Mouse (Mus musculus) retina, adult 2 months (tissue): ENCODE measurements around the gene Slc2a12.

ENCODE experiments used
- DNase-seq: peaks from one replicate; pipeline ENCODE4 v3.0.0-alpha.2; 2012; ENCODE audit warnings: low read depth, low spot score

Gene Slc2a12

GRCm38 (mm10) chr10:22644853-22645491 lies at the start of gene Slc2a12:
Gene Slc2a12, plus strand, starts transcription at chr10:22645011.
- DNase-seq: no peak

GRCm38 (mm10) chr10:22598908-22599480 lies 45.8 kb upstream of the Slc2a12 start:
- DNase-seq: no peak

- no peak for DNase-seq
Observed at GRCm38 (mm10) chr10:22601046-22601445, 43.8 kb upstream of the Slc2a12 start.

- DNase-seq: no peak
Observed at GRCm38 (mm10) chr10:22604801-22605200, 40.0 kb upstream of the Slc2a12 start.

- no peak for DNase-seq
Observed at GRCm38 (mm10) chr10:22608273-22608672, 36.5 kb upstream of the Slc2a12 start.

GRCm38 (mm10) chr10:22608799-22609357 lies 35.9 kb upstream of the Slc2a12 start:
- no peak for DNase-seq

- DNase-seq: no peak
Observed at GRCm38 (mm10) chr10:22613301-22613700, 31.5 kb upstream of the Slc2a12 start.

- DNase-seq: no peak
Observed at GRCm38 (mm10) chr10:22614554-22614953, 30.3 kb upstream of the Slc2a12 start.

- no peak for DNase-seq
Observed at GRCm38 (mm10) chr10:22615309-22615708, 29.5 kb upstream of the Slc2a12 start.

GRCm38 (mm10) chr10:22618842-22619241 lies 26.0 kb upstream of the Slc2a12 start:
- no peak for DNase-seq

- DNase-seq: no peak
Observed at GRCm38 (mm10) chr10:22628832-22629231, 16.0 kb upstream of the Slc2a12 start.

- DNase-seq: no peak
Observed at GRCm38 (mm10) chr10:22631103-22631502, 13.7 kb upstream of the Slc2a12 start.

- no peak for DNase-seq
Observed at GRCm38 (mm10) chr10:22631528-22631927, 13.3 kb upstream of the Slc2a12 start.

GRCm38 (mm10) chr10:22631956-22632355 lies 12.9 kb upstream of the Slc2a12 start:
- DNase-seq: no peak

- DNase-seq: no peak
Observed at GRCm38 (mm10) chr10:22633406-22634306, 11.2 kb upstream of the Slc2a12 start.

- no peak for DNase-seq
Observed at GRCm38 (mm10) chr10:22637241-22637640, 7.6 kb upstream of the Slc2a12 start.

GRCm38 (mm10) chr10:22644171-22644570 lies 640 bp upstream of the Slc2a12 start:
- no peak for DNase-seq

- no peak for DNase-seq
Observed at GRCm38 (mm10) chr10:22648702-22649101, 3.9 kb downstream of the Slc2a12 start.

- DNase-seq: no peak
Observed at GRCm38 (mm10) chr10:22653820-22654219, 9.0 kb downstream of the Slc2a12 start.

- no peak for DNase-seq
Observed at GRCm38 (mm10) chr10:22658534-22659385, 13.9 kb downstream of the Slc2a12 start.

- DNase-seq: no peak
Observed at GRCm38 (mm10) chr10:22659386-22659725, 14.5 kb downstream of the Slc2a12 start.
